Mouse (Mus musculus) spleen, adult 2 months (tissue): ENCODE data around the gene Gpr176.

Experiments used
- CTCF ChIP-seq: fragments of 200-500 bp; IDR thresholded peaks from 2 replicates; pipeline ENCODE4 v1.5.1; 2011; ENCODE audit warnings: mild to moderate bottlenecking, inconsistent platforms; ENCODE audit not compliant: insufficient read depth, insufficient read length, insufficient replicate concordance; ENCODE audit errors: extremely low read depth
- POLR2A ChIP-seq: fragments of 200-500 bp; IDR thresholded peaks from 2 replicates; pipeline ENCODE4 v1.6.1; 2011; ENCODE audit warnings: low read depth, low read length, inconsistent platforms

DNA sequence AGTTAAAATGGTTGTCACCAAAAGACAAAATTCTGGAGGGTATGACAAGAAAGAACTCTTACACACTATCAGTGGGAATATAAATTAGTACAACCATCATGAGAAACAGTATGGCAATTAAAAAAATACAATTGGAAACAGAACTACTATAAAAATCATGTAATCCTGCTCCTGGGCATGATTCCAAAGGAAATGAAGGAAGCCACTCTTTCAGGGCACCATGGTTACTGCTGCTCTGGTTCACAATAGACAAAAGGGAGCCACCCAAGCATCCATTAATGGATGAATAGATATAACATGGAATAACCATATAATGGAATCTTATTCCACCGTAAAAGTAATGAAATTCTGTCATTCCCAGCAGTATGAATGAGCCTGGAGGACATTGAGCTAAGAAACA is 6.5 kb upstream of the Gpr176 start:
- no peak for TF ChIP-seq CTCF
- no peak for TF ChIP-seq POLR2A
